Mouse (Mus musculus) heart, postnatal 10 days (tissue): ENCODE measurements around the gene Camta1. TPM values are rescaled to one million over a fixed set of nuclear protein-coding genes. Genes with fewer than 3 reads are reported as not detected.

ENCODE experiments used
- DNase-seq, 2 experiments: peaks; one replicate each; pipeline ENCODE4 v3.0.0; 2021
- intact Hi-C: fragments of 180-260 bp; cut with DNase I; formaldehyde crosslinking; loops from one replicate; pipeline ENCODE4 v1.15.1; 2025
- total RNA-seq, 2 experiments: library from RNA; stranded (reverse); gene quantifications; 2 replicates each; pipeline ENCODE4 v1.2.3; 2021

The Camta1 gene
- total RNA-seq, 2 experiments from 2014 or later, result 180 to 183 TPM

DNA sequence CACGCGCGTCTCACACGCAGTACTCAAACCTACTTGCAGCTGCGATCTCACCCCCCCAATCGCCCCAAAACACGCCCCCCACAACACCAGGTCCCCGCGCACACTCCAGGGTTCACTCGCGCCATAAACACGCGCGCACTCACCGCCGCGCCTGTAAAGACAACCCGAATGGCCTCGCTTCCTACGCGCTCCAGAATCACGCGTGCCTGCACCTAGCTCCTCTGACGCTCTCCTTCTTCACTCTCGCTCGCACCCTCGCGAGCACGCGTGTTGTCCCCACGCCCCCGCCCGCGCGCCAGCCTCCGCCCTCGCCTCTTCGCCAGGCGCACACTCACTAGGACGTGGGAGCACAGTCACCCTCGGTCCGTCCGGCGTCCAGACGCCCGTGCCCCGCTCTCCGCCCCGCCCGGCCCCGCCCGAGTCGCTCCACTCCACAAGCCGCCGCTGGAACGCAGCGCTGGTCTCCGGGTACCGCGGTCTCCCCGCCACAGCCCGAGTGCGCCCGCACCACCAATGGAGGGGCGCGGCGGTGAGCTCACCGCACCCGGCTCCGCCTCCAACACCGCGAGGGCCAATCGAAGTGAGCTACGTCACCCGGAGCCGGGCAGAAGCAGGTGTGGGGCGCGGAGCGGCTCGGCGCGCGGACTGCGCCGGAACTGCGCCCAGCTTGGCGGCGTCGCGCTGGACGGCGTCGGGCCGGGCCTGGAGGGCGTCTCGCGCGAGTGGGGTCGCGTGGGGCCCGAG is 753.5 kb downstream of the Camta1 start:
- DNase-seq, result peak; percentile 93
- intact Hi-C loops, result loop anchor here (2.0 kb wide), 1 partner anchor 21 kb away; no protein-coding TSS in a partner anchor

DNA sequence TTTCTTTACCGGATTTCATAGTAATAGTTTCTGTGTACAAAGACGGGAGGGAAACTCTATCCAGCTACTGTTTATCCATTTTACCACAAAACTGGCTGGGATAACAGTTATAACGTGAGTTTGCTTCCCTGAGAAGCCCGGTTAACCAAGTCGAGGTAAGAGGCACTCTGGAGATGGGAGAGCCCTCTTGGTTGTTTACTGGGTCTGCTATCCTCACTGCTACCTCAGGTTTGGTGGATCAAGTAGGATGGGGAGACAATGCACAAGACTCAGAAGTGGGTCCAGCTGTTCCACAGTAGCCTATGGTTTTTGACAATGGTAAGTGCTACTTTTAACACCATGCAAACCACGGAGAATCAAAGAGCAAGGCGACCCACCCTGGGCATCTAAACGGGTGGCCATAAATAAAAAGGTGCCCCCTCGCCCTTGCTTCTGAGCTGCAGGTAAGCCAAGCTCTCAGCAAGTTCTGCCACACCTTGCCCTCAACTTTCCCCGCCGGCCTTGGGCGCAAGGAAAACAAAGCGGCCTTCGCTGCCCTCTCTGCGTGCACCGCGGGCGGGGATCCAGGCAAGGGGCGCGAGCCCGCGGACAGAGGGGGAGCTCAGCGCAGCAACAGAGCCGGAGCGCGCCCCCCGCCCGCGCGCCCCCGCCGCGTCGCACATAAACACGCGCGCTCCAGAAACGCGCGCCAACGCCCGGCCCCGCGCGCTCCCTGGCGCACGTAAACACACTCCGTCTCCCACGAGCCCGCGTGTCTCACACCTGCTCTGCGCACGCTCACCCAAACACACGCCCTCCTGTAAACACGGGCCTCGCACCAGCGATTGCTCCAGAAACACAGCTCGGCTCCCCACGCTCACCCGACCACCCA is 754.3 kb downstream of the Camta1 start:
- intact Hi-C loops, result loop anchor here (2.0 kb wide), 1 partner anchor 21 kb away; no protein-coding TSS in a partner anchor
- no peak for DNase-seq

DNA sequence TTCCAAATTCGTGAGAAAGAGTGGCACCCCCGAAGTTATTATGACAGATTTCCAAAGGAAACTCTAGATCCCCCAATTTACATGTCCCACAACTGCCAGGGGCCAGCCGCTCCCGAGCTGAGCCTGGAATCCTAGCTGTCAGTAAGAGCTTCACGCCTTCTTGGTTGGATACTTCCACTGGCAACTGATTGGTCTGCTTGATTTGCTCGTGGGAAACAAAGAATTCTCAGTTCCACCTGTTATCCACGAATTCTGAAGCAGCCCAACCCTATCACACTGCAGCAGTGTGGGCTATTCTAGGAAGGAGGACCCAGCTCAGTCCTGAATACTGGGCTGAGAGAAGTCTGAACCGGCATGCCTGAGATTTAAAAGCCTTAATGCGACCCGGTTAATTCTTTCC is 755.2 kb downstream of the Camta1 start:
- no peak for DNase-seq
- intact Hi-C loops, result no loop called here

DNA sequence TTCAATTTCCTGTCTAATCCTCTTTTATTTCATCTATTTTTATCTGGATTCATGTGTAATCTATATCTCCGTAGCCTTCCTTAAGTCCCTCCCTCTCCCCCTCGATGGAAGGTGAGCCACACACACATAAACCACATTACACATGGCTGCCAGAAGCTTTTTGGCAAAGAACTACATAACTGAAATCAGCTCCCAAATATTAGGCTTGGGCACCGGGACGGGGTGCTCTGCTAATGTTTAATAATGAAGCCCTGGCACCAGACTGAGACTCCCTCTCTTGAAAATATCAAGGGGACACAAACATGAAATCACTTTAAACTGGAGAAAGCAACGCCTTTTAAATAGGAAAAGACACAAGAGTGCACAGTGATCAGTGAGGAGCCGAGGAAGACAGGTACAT is 755.8 kb downstream of the Camta1 start:
- DNase-seq, result peak in 1 of 2 experiments; percentile 25
- intact Hi-C loops, result no loop called here

DNA sequence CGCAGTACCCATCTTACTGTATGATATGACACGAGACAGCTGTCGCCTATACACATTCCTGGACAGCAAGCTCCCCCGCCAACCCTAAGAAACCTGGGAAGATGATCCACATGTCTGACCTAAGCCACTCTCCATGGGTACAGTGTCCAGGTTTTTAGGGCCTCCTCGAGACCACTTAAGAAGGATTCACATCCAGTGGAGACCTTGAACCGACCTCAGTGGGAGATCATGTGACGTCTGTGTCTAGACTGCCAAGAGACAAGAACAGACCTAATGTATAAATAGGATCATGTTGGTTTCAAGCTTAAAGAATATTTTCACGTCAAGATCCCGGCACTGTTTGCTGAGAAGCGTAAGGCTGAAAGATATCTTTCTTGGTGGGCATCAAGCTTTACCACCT is 757.5 kb downstream of the Camta1 start:
- intact Hi-C loops, result no loop called here
- DNase-seq, result peak in 1 of 2 experiments; percentile 36

DNA sequence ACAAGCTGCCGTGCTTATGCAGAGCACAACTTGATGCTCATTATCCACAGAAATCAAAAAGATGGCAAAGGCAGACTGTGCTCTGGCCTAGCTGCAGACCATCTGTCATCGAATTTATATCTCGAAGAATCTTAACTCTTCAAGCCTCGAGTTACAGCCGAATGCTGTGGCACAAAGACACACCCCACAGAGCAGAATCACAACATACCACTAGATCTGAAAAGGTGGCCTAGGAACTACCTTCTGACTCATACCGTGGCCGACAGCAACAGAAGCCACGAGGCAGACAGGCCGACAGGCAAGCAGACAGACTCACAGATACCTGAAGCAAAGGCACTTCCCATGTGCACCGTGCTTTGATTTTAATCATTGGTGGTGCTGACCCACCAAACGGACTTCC is 758.0 kb downstream of the Camta1 start:
- DNase-seq, result no peak
- intact Hi-C loops, result no loop called here

DNA sequence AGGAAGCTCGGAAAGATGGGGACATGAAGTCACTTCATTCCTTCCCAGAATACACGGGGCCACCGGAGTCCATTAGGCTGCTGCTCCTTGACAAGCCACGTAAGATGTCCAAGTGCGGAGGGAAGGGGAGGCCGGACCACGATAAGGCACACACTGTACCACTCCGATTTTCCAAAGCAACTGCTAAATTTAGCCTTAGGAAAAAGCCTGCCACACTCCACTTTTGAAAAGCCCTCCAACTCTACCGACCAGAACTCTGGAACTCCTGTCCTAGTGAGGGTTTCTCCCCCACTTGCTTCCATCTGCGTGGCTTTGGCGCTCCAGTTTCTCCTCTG is 764.6 kb downstream of the Camta1 start:
- no peak for DNase-seq
- intact Hi-C loops, result no loop called here

DNA sequence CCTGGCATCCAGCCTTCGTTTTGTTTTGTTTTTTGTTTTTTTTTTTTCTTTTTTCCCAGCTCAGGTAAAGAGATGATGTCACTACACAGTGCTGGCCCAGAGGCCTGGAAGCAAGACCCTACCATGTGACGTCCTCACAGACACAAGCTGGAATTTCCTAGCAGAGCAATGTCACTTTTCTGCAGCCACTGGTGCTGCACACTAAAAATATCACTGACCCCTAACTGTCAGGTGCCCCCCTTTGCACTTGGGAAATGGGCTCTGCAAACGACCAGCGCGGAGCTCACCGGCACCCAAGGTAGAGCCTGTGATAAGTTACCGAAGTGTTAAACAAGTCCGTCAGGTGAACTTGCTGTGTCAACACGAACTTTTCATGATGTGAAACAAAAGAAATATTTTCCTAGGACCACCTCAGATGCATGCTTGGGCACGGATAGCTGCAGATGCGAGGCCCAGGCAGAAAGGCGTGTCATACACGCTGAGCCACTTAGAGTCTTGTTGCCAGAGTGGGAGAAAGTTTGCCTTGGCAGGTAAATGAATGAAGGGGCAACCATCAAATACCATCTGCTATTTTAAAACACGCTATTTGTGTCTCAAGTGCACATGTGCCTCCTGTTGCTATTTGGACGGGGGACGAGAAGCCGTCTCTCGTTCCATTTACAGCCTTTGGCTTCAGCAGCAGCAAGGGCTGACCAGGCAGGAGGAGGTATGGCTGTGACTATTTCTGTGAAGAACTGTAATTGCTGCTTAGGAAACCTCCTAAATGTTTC is 765.2 kb downstream of the Camta1 start:
- intact Hi-C loops, result no loop called here
- DNase-seq, result peak; percentile 63 to 67

DNA sequence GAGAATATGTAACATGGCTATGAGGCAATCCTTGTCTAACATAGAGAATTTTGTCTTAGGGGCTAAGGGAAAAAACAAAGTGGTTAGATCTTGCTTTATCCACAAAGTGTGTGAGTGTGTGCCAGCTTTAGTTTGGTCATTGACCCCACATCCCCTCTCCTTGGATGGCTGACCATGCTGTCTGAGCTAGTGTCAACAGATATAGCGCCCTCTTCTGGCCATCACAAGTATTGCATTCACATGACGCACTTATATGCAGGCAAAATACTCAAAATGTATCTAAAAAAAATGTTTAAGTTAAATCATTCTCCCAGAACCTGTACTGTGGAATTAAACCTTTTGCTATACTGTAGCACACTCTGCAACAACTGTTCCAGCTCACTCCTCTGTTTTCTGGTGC is 766.5 kb downstream of the Camta1 start:
- intact Hi-C loops, result no loop called here
- DNase-seq, result peak; percentile 55 to 70

DNA sequence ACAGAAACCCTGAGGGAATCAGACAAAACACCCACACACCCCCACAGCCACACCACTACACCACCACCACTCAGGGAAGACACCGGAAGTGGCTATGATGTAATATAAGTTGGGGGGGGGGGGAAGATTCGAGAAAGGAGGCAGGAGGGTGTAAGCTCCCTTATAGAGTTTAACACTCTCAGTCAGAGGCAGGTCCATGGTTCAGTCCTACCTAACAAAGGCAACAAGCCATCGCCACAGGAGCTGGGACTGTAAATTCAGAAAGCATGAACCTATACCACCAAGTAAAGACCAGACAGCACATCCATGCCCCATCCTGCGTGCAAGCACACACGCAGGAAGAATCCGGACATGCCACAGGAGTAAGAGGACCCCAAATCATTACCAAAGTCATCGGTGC is 772.4 kb downstream of the Camta1 start, which contains the start of gene Gm13090:
Gene Gm13090, plus strand, starts transcription at position 301 of the 400 bp plus-strand sequence.
- no peak for DNase-seq
- intact Hi-C loops, result no loop called here

DNA sequence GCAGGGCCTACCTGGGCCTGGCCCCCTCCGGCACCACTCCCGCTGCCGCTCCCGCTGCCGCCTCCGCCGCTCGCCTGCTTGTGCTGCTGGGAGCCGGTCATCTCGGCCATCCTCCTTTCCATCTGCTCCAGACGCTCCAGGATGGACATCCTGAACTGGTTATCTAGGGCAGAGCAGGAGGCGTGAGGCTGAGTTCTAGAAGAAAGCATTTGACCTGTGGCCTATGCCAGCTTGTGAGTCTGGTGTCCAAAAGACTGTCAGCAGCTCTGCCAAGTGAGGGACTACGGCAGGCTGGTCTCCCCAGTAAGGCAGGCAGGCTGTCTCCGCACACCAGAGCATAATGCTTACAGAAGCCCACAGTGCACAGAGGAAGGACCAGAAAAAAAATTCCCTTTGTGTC is 772.9 kb downstream of the Camta1 start:
- peak; percentile 49 to 70 for DNase-seq
- intact Hi-C loops, result no loop called here

DNA sequence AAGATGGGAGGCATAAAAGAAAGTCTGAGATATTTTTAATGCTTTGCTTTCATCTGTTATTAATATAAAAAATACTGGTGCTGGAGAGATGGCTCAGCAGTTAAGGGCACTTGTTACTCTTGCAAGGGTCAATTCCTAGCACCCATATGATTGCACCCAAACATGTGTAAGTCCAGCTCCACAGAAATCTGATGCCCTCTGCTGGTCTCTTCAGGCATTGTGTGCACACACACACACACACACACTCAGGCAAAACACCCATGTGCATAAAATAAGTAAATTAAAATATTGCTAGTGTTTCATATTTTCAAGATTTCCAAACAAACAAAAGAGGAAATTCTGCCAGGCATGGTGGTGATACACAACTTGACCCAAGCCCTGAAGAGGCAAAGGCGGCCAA is 774.3 kb downstream of the Camta1 start:
- intact Hi-C loops, result no loop called here
- no peak for DNase-seq

DNA sequence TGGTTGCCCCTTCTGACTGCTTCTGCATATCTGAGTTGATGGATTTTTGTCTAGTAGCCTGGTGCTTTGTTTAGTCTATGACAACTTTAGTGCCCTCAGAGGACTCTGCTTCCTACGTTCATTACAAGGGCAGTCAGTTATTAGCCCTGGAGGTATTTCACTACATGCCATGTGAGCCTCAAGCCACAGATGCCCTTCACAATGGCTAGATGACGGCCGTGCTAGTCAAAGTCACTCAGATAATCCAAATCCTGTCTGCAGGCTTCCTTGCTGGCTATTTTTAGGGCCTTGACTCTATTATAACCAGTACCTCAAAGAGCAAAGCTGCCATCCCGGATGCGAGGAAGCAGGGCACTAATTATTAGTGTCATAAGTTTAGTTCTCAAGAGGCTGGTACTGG is 778.6 kb downstream of the Camta1 start:
- peak; percentile 60 to 75 for DNase-seq
- intact Hi-C loops, result no loop called here

DNA sequence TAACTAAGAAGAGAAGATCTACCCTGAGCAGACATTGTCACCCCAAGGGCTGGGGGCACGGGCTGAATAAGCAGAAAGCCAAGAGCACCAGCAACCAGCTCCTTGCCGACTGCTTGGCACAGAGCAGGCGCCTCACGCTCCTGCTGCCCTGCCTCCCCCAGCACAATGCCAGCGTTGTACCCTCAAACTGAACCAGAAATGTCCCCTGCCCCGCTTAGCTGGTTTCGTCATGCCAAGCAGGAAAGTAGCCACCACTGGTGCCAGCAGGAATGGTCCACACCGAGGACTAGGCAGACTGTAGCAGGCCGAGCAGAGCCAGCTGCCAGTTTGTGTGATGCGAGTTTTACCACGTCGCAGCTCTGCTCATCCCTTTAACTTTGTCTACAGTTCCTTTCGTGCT is 779.7 kb downstream of the Camta1 start:
- intact Hi-C loops, result no loop called here
- DNase-seq, result no peak

DNA sequence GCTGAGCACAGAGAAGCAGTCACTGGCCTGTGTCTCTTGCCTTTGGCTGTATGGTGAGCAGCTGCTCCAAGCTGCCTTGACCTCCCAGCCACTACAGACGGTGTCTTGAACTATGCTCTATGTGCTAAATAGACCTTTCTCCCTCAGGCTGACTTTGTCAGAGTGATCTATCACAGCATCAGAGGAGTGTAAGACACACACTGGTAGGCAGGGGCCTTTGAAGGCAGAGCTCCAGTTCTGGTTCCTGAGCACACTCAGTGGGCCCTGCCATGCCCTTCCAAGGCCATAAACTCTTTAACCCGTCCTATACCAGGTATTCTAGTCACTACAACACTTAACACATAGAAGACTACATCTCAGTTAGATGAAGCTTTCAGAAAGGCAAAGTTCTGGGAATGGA is 780.3 kb downstream of the Camta1 start:
- no peak for DNase-seq
- intact Hi-C loops, result no loop called here

DNA sequence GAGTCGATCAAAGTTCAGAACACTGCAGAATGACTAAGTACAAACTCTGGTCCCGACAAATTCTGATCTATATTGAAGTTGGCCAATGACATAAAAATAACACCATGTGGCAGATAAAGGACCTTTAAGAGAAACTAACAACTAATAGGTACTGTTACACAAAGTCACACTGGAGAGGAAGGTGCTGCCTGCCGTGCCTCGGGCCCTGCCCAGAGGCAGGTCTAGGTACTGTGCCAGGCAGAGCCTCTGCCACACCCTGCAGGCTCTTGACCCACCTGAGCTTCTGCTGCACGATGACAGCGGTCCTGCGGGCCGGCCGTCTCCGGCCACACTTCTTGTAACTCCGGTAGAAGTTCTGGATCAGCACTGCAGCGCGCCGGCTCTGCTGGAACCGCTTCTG is 786.9 kb downstream of the Camta1 start:
- intact Hi-C loops, result no loop called here
- DNase-seq, result no peak

DNA sequence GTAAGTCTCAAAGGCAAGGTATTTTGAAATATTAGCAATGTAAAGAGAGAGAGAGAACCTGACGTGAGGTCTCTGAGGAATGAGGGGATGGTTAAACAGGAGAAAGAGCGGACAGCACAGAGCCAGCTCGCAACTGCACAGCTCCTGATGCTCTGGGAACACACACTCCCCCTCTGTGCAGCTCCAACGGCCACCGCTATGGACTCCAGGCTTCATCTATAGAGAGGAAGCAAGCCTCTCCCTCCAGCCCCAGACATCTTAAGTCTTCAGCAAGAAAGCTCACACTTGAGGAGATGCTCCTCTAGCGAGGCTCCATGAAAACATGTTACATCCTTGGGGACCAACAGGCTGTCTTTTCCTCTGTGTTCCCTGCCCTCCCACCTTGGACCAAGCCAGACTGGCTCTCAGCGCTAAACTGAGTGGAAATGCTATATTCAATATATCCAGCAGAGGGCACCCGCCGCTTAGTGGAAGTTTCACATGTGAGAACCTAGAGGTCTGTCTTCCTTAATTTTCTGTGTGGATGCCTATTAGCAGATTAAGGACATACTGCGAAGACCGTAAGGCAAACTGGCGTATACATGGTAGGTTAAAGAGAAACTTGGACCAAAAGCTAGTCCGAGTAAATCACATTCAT is 788.5 kb downstream of the Camta1 start:
- peak; percentile 85 to 93 for DNase-seq
- intact Hi-C loops, result loop anchor here (1.0 to 2.0 kb wide), 2 partner anchors 56 to 68 kb away; no protein-coding TSS in a partner anchor

DNA sequence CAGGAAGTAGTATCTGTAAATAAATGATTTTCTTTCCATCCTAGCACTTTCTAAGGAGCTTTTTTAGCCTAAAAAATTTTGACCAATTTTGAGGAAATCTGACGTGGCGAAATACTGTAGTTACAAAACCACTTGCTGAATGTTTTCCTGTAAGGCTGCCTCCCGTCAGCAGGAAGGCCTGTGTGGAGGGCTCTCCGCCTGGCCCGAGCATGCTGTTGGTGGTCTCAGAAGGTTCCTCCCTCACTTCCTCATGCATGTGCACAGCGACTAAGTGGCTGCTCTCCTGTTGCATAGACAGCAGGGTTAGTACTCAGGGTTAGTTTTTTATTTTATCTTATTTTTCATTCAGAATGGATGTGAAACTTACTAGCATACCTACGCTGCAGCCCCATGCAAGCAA is 790.7 kb downstream of the Camta1 start:
- intact Hi-C loops, result no loop called here

DNA sequence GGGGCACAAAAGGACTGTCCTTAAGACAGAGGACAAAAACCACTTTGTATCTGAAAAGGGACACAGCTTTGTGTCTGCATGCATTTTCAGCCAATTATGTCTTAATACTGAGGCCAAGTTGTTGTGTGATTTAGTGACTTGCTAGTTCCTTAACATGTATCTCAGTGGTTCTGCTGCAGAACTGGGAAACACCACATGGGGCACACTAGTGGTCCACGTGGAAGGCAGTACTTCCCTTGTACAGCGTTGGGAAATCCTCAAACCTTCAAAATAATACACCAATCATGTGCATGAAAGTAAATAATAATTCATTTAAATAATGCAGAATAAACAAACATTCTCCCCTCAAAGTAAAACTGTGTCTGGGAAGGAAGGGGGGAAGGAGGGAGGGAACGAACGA is 792.9 kb downstream of the Camta1 start:
- DNase-seq, result no peak
- intact Hi-C loops, result no loop called here

More for the DNA sequence above, 790.7 kb downstream of the Camta1 start:
- DNase-seq, result no peak

DNA sequence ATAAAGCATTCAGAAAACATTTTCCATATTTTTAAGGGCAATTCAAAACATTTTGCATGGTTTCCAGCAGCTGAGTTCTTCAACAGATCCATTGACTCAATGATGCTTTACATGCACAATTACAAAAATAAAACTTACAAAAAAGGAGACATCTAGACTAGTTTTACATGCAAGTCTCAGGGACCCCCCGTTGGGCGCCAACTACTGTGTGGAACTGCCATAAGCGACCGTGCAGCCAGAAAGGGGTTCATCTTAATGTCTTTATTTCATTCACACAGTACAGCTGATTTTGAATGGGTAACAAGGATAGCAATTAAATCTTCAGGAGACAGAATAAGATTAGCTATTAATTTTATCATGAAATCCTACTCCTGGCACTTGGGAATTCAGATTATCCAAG is 802.1 kb downstream of the Camta1 start:
- DNase-seq, result no peak
- intact Hi-C loops, result no loop called here

DNA sequence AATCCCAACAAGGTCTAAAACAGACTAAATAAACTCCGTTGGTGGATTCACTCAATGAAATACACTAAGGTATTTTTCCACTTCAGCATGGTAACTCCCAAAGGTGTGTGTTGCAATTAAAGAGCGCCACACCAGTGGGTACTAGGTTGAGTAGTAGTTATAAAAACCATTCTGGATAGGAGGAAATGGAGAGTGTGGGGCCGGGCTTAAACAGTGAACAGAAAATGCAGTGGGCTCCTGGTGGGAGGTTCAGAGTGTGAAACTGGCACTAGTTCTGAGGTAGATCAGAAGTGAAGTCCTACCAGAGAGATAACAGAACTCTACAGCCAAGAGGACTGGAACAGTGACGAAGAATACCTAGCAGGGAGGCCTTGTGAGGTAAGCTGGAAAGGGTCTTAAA is 803.0 kb downstream of the Camta1 start:
- no peak for DNase-seq
- intact Hi-C loops, result no loop called here
